Mouse (Mus musculus) kidney, postnatal 25 days (tissue): Measurements from ENCODE around the gene Gm17361.
"Not testable (repeated sequence)": the region's sequence is repeated elsewhere in the genome, so short reads cannot be mapped to it uniquely, and the experiment has no call there.

ENCODE experiments used
- DNase-seq, 2 experiments: peaks; one replicate each; pipeline ENCODE4 v3.0.0; 2021; ENCODE audit warnings: mixed read lengths in 2 of 2

Gene Gm17361

DNA sequence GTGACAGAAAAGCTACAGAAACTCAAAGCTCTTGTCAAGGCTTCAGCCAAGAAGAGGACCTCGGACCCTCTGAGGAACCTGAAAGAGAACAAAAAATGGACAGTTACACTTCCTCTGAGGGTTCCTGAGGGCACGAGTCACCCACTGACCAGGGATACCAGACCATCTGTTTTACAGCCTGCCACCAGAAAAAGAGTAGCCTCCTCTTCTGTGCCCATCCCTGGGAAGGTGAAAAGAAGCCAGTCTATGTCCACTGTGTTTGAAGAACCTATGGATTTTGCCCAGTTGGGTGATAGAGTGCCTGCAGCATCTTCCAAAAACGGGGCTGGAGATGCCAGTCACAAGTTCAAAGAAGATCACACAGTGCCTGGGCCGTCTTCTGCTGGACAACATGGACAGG, at the start of gene Gm17361:
Gene Gm17361 (plus strand): TSS at position 301 of the 400 bp plus-strand sequence.
- DNase-seq = not testable (repeated sequence)
